Mouse (Mus musculus) spleen, adult 2 months (tissue): Measurements from ENCODE around the gene Endou.

Source experiments
- CTCF ChIP-seq: fragments of 200-500 bp; IDR thresholded peaks from 2 replicates; pipeline ENCODE4 v1.5.1; 2011; ENCODE audit warnings: mild to moderate bottlenecking, inconsistent platforms; ENCODE audit not compliant: insufficient read depth, insufficient read length, insufficient replicate concordance; ENCODE audit errors: extremely low read depth
- POLR2A ChIP-seq: fragments of 200-500 bp; IDR thresholded peaks from 2 replicates; pipeline ENCODE4 v1.6.1; 2011; ENCODE audit warnings: low read depth, low read length, inconsistent platforms

DNA sequence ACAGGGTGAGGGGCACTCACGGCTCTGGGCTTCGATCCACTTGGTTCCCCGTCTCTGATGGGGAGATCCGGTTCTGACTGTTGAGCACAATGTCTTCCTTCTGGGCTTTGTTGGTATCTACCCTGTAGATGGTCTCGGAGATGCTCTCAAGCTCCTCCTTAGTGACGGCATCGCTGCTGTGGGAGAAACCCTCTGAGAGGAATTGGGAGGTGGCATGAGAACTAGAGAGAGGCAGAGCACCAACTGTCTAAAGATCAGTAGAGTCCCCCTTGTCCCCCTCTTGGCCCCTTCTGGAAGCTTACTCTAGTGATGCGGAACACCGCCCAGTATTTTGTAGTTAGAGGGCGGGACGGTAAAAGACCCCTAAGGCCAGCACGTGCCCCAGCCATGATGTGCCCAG lies 11.6 kb downstream of the Endou start:
- TF ChIP-seq CTCF: no peak
- TF ChIP-seq POLR2A: no peak
